Mouse (Mus musculus): ENCODE results near the gene Trim52. TPM values are rescaled to one million over a fixed set of nuclear protein-coding genes. Genes with fewer than 3 reads are reported as not detected.

Trim52 gene
- polyA plus RNA-seq (2012; fragmentation: generic; extraction: Trizol): not detected

DNA sequence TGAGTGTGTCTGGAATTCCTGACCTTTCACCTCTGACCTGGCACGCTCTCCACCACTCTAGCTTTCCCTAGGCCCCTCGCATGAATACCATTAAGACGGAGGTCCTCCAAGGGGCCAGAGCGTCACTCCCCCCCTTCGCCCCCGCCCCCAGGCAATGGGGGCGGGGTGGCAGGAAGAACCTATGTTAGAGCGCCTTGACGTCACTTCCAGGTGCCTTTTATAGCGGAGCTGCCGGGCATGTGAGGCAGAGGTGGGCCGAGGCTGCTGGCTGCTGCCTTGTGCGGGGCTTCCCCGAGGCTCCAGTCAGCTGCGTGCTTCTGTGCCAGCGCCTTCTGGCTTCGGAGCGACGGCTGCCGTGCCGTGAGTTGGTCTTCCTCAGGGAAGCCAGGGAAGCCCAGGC, at the start of gene Trim52:
Gene Trim52, plus strand, starts transcription at position 219 of the 400 bp plus-strand sequence.
- H3K4me3 ChIP-seq: no peak within 1 kb of the TSS
- no peak within 1 kb of the TSS for H3K4me2 ChIP-seq (ENCODE audit: low read depth)
- no peaks in the 10 kb centered on the region for H3K36me3 ChIP-seq (ENCODE audit: control insufficient read depth, insufficient read depth)
- no peak within 1 kb of the TSS for H3ac ChIP-seq (ENCODE audit: control insufficient read depth, insufficient read length)
- no peaks in the 10 kb centered on the region for H3K79me2 ChIP-seq (ENCODE audit: control insufficient read depth, insufficient read depth)
- H3K27me3 ChIP-seq (ENCODE audit: control insufficient read depth, insufficient read depth, insufficient read length): no peaks in the 10 kb centered on the region
- TF ChIP-seq POLR2AphosphoS2 (IDR thresholded peaks at IDR 0.05; ENCODE audit: insufficient read length, low read depth) (no peak), POLR2A (IDR thresholded peaks at IDR 0.05; ENCODE audit: insufficient read length, low read depth) (no peak), CEBPB (IDR thresholded peaks at IDR 0.05; ENCODE audit: insufficient read depth, poor library complexity, severe bottlenecking) (no peak), MYOG (IDR thresholded peaks at IDR 0.05; ENCODE audit: control insufficient read depth in 1 of 3, insufficient read depth in 1 of 3, insufficient read length in 2 of 3, low read depth in 2 of 3) (no peak), E2F4 (IDR thresholded peaks at IDR 0.05; ENCODE audit: insufficient read depth) (no peak), MAX (IDR thresholded peaks at IDR 0.05; ENCODE audit: low read depth) (no peak), TCF12 (IDR thresholded peaks at IDR 0.05; ENCODE audit: insufficient read depth, poor library complexity, severe bottlenecking) (no peak), REST (IDR thresholded peaks at IDR 0.05; ENCODE audit: insufficient read depth, insufficient read length) (no peak)

DNA sequence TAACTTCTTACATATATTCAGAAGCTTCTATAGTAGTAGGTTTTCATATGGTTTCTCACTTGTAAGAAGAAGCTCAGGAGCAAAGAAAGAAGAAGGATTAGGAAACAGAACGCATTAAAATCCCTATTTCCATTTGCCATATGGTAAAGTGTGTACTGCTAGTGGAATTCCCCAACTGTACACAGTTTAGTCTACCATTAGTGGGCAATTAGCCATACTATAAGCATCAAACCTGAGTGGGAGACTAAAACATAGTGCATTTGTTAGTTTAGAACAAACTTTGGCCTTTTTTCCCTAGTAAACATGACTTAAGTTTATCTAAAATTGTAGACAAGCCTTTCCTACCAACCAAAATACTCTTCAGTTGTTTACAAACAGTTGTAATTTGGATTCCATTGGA, 33.4 kb upstream of the Trim52 start:
- no peaks in the 10 kb centered on the region for H3K79me2 ChIP-seq (ENCODE audit: control insufficient read depth, insufficient read depth)
- no peaks in the 10 kb centered on the region for H3K36me3 ChIP-seq (ENCODE audit: control insufficient read depth, insufficient read depth)
- no peak overlapping the region for H3K4me3 ChIP-seq
- no peak overlapping the region for H3K4me2 ChIP-seq (ENCODE audit: low read depth)
- H3K27me3 ChIP-seq (ENCODE audit: control insufficient read depth, insufficient read depth, insufficient read length): no peaks in the 10 kb centered on the region
- no peak for TF ChIP-seq SRF (IDR thresholded peaks at IDR 0.05; ENCODE audit: control insufficient read depth, insufficient read length, low read depth)
- no peak for TF ChIP-seq REST (IDR thresholded peaks at IDR 0.05; ENCODE audit: insufficient read depth, insufficient read length)
- no peak for TF ChIP-seq E2F4 (IDR thresholded peaks at IDR 0.05; ENCODE audit: insufficient read depth)
- no peak for TF ChIP-seq CEBPB (IDR thresholded peaks at IDR 0.05; ENCODE audit: insufficient read depth, poor library complexity, severe bottlenecking)
- TF ChIP-seq TCF3 (IDR thresholded peaks at IDR 0.05; ENCODE audit: insufficient read length, low read depth): no peak
- no peak for TF ChIP-seq POLR2AphosphoS2 (IDR thresholded peaks at IDR 0.05; ENCODE audit: insufficient read length, low read depth)
- no peak for TF ChIP-seq TCF12 (IDR thresholded peaks at IDR 0.05; ENCODE audit: insufficient read depth, poor library complexity, severe bottlenecking)
- no peak for TF ChIP-seq MYOD1 (IDR thresholded peaks at IDR 0.05; ENCODE audit: control insufficient read depth in 1 of 3, insufficient read length in 2 of 3, low read depth in 2 of 3)
- no peak for TF ChIP-seq MAX (IDR thresholded peaks at IDR 0.05; ENCODE audit: low read depth)
- TF ChIP-seq POLR2A (IDR thresholded peaks at IDR 0.05; ENCODE audit: insufficient read length, low read depth): no peak
- no peak for TF ChIP-seq USF1 (IDR thresholded peaks at IDR 0.05; ENCODE audit: low read depth)
- no peak for TF ChIP-seq MYOG (IDR thresholded peaks at IDR 0.05; ENCODE audit: control insufficient read depth in 1 of 3, insufficient read depth in 1 of 3, insufficient read length in 2 of 3, low read depth in 2 of 3)
- no peak overlapping the region for H3ac ChIP-seq (ENCODE audit: control insufficient read depth, insufficient read length)

DNA sequence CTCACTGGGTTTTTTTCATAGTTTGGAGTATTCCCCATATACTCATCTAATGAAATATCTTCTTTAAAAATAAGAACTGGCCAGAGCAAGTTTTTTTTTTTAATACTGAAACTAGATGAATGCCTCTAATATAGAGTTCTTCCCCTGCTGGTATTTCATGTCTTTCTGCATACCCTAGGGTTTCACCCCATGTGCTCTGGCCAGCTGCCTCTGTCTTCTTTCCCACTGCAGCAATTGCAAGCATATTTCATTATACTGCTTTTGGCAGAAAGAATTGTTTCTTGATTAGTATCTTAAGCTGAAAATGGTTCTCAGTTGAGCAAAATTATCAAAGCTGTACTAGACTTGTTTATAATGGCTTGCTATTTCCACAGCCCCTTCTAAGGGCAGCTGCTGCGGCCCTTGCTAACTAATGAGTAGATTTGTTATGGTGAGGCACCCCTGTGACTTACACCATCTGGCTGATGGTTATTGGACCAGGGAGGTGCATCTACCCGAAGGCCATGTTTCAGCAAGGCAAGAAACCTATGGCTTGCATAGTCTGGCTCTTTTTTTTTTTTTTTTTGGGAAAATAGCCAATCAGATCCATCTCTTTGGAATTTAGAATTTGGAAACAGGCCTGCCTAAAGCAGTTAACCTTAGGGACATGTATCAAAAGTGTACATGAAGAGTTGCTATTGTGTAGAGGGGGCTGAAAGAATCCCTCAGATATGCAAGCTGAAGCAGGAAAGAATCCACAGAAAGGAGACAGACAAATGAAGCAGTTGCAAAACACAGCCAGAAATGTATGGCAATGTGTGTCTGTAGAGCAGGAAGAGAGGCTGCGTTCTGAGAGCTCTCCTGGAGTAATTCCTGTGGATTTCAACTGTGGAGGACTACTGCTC, 30.6 kb upstream of the Trim52 start:
- TF ChIP-seq CEBPB (IDR thresholded peaks at IDR 0.05; ENCODE audit: insufficient read depth, poor library complexity, severe bottlenecking) (peak; percentile 62; the same call in 1 of the 2 replicates), E2F4 (IDR thresholded peaks at IDR 0.05; ENCODE audit: insufficient read depth) (no peak), REST (IDR thresholded peaks at IDR 0.05; ENCODE audit: insufficient read depth, insufficient read length) (no peak), MYOD1 (IDR thresholded peaks at IDR 0.05; ENCODE audit: control insufficient read depth in 1 of 3, insufficient read length in 2 of 3, low read depth in 2 of 3) (no peak), MYOG (IDR thresholded peaks at IDR 0.05; ENCODE audit: control insufficient read depth in 1 of 3, insufficient read depth in 1 of 3, insufficient read length in 2 of 3, low read depth in 2 of 3) (no peak)
- Histone ChIP-seq H3K4me2 (ENCODE audit: low read depth) (no peak overlapping the region), H3K79me2 (ENCODE audit: control insufficient read depth, insufficient read depth) (no peaks in the 10 kb centered on the region), H3K27me3 (ENCODE audit: control insufficient read depth, insufficient read depth, insufficient read length) (no peaks in the 10 kb centered on the region), H3K36me3 (ENCODE audit: control insufficient read depth, insufficient read depth) (no peaks in the 10 kb centered on the region), H3ac (ENCODE audit: control insufficient read depth, insufficient read length) (no peak overlapping the region), H3K4me3 (no peak overlapping the region)

DNA sequence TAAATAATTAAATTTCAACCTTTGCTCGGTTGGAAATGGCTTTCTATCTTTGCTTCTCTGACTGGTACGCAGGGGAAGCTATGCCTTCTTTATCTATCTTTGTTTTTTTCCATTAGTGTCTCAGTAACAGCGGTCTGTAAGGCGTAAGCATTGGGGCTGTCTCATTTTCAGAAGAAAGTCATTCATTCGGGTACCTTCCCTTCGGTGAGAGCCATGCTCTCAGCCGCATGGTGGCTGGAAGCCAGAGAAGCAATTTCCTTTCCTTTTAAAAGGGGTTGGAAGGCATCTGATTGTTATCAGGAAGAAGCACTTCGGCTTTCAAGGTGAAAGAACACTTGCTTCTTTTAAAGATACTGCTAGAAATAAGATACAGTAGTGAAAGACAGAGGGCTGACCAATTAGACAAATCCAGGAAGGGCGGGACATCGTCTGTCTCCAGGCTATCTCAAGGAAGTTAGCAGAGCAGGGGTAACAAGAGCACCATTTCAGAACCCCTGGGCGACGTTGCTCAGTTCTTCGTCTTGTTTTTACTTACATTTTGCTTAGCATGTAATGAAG, 17.4 kb upstream of the Trim52 start:
- Histone ChIP-seq H3K79me2 (ENCODE audit: control insufficient read depth, insufficient read depth) (no peaks in the 10 kb centered on the region), H3K4me2 (ENCODE audit: low read depth) (no peak overlapping the region), H3K4me3 (no peak overlapping the region), H3K36me3 (ENCODE audit: control insufficient read depth, insufficient read depth) (no peaks in the 10 kb centered on the region), H3K27me3 (ENCODE audit: control insufficient read depth, insufficient read depth, insufficient read length) (no peaks in the 10 kb centered on the region), H3ac (ENCODE audit: control insufficient read depth, insufficient read length) (no peak overlapping the region)
- no peak for TF ChIP-seq USF1 (IDR thresholded peaks at IDR 0.05; ENCODE audit: low read depth)
- no peak for TF ChIP-seq POLR2AphosphoS2 (IDR thresholded peaks at IDR 0.05; ENCODE audit: insufficient read length, low read depth)
- TF ChIP-seq REST (IDR thresholded peaks at IDR 0.05; ENCODE audit: insufficient read depth, insufficient read length): no peak
- no peak for TF ChIP-seq CEBPB (IDR thresholded peaks at IDR 0.05; ENCODE audit: insufficient read depth, poor library complexity, severe bottlenecking)
- no peak for TF ChIP-seq MYOD1 (IDR thresholded peaks at IDR 0.05; ENCODE audit: control insufficient read depth in 1 of 3, insufficient read length in 2 of 3, low read depth in 2 of 3)
- no peak for TF ChIP-seq E2F4 (IDR thresholded peaks at IDR 0.05; ENCODE audit: insufficient read depth)
- no peak for TF ChIP-seq MAX (IDR thresholded peaks at IDR 0.05; ENCODE audit: low read depth)
- no peak for TF ChIP-seq SRF (IDR thresholded peaks at IDR 0.05; ENCODE audit: control insufficient read depth, insufficient read length, low read depth)
- no peak for TF ChIP-seq MYOG (IDR thresholded peaks at IDR 0.05; ENCODE audit: control insufficient read depth in 1 of 3, insufficient read depth in 1 of 3, insufficient read length in 2 of 3, low read depth in 2 of 3)
- TF ChIP-seq POLR2A (IDR thresholded peaks at IDR 0.05; ENCODE audit: insufficient read length, low read depth): no peak
- TF ChIP-seq TCF12 (IDR thresholded peaks at IDR 0.05; ENCODE audit: insufficient read depth, poor library complexity, severe bottlenecking): no peak
- TF ChIP-seq TCF3 (IDR thresholded peaks at IDR 0.05; ENCODE audit: insufficient read length, low read depth): no peak
